Mouse (Mus musculus): ENCODE results near the gene Lrp2bp. TPM values are rescaled to one million over a fixed set of nuclear protein-coding genes. Genes with fewer than 3 reads are reported as not detected.

Gene Lrp2bp
- 0.31 and 0.84 TPM in 2 replicates for polyA plus RNA-seq (2015; fragmentation: Nextera tagmentation; extraction: Ambion mirVana)

DNA sequence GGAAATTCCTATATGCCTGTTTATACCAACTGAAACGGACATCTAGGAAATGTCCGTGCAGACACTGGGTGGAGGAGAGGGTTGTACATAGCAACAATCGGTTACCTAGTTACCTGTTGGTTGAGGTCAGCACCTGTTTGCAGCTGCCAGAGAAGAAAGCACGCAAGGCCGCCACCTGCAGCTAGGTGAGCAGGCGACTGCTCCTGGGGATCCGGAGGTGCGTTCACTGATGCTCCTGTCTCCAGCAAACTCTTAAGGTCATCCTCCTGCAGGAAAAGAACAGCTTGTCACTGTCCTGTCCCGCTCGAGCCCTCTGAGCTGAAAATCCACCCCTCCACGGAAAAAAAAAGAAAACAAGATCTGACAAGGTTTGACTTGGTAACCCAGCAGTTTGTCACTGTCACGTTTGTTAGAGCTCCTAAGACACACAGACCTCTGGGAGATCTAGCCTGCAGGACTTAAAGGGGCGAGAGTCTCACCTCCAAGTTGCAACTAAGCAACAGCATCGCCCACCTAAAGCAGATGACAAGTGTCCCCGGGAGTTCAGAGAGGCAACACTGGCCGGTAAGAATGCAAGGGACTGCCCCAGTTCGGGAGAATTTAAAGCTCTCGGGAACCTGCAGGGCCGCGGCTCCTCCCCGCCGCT is at the start of gene Lrp2bp:
TSS of gene Lrp2bp (plus strand) at position 166 of the 646 bp plus-strand sequence.
- H3K27me3 ChIP-seq, result no peaks in the 10 kb centered on the region
- peak within 1 kb of the TSS; percentile 87 for H3K9ac ChIP-seq
- peak within 1 kb of the TSS; percentile 99 for H3K27ac ChIP-seq (replicated peaks)
- H3K4me2 ChIP-seq, result peak within 1 kb of the TSS; percentile 86
- no peaks in the 10 kb centered on the region for H3K9me3 ChIP-seq
- peaks cover 24% of the 10 kb centered on the region for H3K4me1 ChIP-seq (replicated peaks)
- 5% methylated on average over 22 of the region's 22 CpGs for WGBS
- peak within 1 kb of the TSS; percentile 53 for H3K4me3 ChIP-seq
- peak; percentile 6 for ATAC-seq (ENCODE audit: low read depth)
- H3K36me3 ChIP-seq, result peaks cover 23% of the 10 kb centered on the region

DNA sequence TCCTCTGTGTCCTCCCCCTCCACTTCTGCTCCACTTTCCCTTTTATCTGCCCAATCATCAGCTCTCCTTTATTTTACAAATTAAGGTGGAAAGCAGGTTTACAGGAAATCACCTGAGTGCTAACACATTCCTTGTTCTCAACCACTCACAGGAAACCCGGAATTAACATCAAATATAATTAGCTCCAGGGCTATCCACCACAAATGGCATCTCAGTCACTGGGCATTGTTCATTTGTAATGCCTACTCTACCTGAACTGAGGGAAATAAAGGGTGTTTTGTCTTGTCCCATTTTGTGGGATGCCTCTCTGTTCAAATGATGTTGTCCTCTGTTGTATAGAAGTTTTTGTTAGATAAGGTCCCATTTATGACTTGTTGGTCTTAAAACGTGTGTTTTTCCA is 48.5 kb upstream of the Lrp2bp start:
- no peaks in the 10 kb centered on the region for H3K4me1 ChIP-seq (replicated peaks)
- no peak for ATAC-seq (ENCODE audit: low read depth)
- H3K9me3 ChIP-seq, result no peaks in the 10 kb centered on the region
- no peaks in the 10 kb centered on the region for H3K36me3 ChIP-seq
- 41% methylated on average over 2 of the region's 2 CpGs for WGBS
- no peak overlapping the region for H3K4me2 ChIP-seq
- H3K27ac ChIP-seq (replicated peaks), result no peak overlapping the region
- H3K27me3 ChIP-seq, result no peaks in the 10 kb centered on the region
- no peak overlapping the region for H3K9ac ChIP-seq
- H3K4me3 ChIP-seq, result no peak overlapping the region

DNA sequence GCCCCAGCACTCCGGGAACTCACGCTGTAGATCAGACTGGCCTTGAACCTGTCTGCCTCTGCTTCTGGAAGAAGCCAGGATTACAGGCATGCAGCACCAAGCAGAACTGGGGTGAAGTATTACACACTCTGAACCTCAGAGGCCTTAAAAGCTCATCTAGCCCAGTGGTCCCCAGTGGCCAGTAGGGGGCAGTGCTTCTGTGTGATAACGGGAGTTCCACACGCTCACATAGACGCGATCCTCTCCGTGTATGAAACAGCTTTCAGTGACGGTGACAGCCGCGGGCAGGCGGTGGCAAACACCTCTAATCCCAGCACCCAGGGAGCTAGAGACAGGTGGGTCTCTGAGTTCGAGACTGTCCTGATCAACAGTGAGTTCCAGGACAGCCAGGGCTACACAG is 28.2 kb upstream of the Lrp2bp start:
- no peak for ATAC-seq (ENCODE audit: low read depth)

GRCm38 (mm10) chr8:45973988-45974505 is 25.1 kb upstream of the Lrp2bp start:
- peaks cover 18% of the 10 kb centered on the region for H3K36me3 ChIP-seq
- peaks cover 14% of the 10 kb centered on the region for H3K4me1 ChIP-seq (replicated peaks)
- H3K9ac ChIP-seq, result peak overlapping the region; percentile 74; the same call in 1 of the 2 replicates
- H3K9me3 ChIP-seq, result peaks cover 14% of the 10 kb centered on the region
- no peak overlapping the region for H3K4me3 ChIP-seq
- 72% methylated on average over 8 of the region's 8 CpGs for WGBS
- no peak for ATAC-seq (ENCODE audit: low read depth)
- H3K27me3 ChIP-seq, result no peaks in the 10 kb centered on the region
- peak overlapping the region; percentile 72 for H3K4me2 ChIP-seq
- no peak overlapping the region for H3K27ac ChIP-seq (replicated peaks)

More for the DNA sequence above, 28.2 kb upstream of the Lrp2bp start:
- H3K27ac ChIP-seq (replicated peaks), result no peak overlapping the region
- no peak overlapping the region for H3K9ac ChIP-seq
- no peak overlapping the region for H3K4me2 ChIP-seq
- H3K27me3 ChIP-seq, result no peaks in the 10 kb centered on the region
- H3K9me3 ChIP-seq, result peaks cover 14% of the 10 kb centered on the region
- peaks cover 6% of the 10 kb centered on the region for H3K36me3 ChIP-seq
- 96% methylated on average over 12 of the region's 12 CpGs for WGBS
- no peak overlapping the region for H3K4me3 ChIP-seq
- H3K4me1 ChIP-seq (replicated peaks), result peaks cover 9% of the 10 kb centered on the region

- peak; percentile 98 for ATAC-seq (ENCODE audit: low read depth)
- H3K9me3 ChIP-seq, result peaks cover 14% of the 10 kb centered on the region
- under 1% methylated on average over 57 of the region's 57 CpGs for WGBS
- no peaks in the 10 kb centered on the region for H3K27me3 ChIP-seq
- peak within 1 kb of the TSS; percentile 86 for H3K27ac ChIP-seq (replicated peaks)
- H3K36me3 ChIP-seq, result peaks cover 21% of the 10 kb centered on the region
- peak within 1 kb of the TSS; percentile 61 for H3K4me3 ChIP-seq
- H3K9ac ChIP-seq, result peak within 1 kb of the TSS; percentile 77
- peaks cover 14% of the 10 kb centered on the region for H3K4me1 ChIP-seq (replicated peaks)
- H3K4me2 ChIP-seq, result peak within 1 kb of the TSS; percentile 72
Measured at GRCm38 (mm10) chr8:45975126-45975836, 23.8 kb upstream of the Lrp2bp start, which contains the start of the genes 1700029J07Rik and Ufsp2. TSS of gene 1700029J07Rik (minus strand) at chr8:45975252. TSS of gene Ufsp2 (plus strand) at chr8:45975528.

DNA sequence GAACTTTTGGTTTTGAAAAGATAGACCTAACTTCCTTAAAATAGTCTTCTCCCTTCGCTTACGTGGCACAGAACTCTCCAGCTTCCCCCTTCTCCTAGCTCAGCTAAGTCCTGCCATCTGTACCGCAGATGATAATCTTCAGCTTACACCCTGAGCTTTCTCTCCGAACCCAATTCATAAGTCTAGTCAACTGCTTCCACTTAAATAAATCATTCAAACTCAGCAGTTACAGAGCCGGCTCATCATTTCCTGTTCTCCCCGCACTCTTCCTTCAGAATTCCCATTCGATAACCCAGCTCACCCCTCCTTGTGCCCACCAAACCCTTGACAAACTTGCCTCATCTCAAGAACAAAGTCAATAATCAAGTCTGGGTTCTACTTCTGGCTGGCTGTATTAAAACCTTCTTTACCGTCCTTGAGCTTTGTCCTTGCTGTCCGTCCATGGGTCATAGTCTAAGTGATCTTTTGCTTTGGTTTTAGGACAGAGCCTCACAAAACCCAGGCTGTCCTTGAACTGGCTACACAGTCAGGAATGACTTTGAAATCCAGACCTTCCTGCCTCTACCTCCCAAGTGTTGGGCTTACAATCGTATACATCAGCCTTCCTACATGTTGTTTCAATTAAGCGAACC is 23.1 kb upstream of the Lrp2bp start:
- ATAC-seq (ENCODE audit: low read depth), result peak; percentile 17
- Histone ChIP-seq H3K27me3 (no peaks in the 10 kb centered on the region), H3K9me3 (peaks cover 13% of the 10 kb centered on the region), H3K4me3 (peak overlapping the region; percentile 61), H3K36me3 (peaks cover 22% of the 10 kb centered on the region), H3K4me2 (peak overlapping the region; percentile 72), H3K9ac (peak overlapping the region; percentile 77), H3K4me1 (replicated peaks) (peaks cover 14% of the 10 kb centered on the region), H3K27ac (replicated peaks) (no peak overlapping the region)
- WGBS, result 71% methylated on average over 11 of the region's 11 CpGs

DNA sequence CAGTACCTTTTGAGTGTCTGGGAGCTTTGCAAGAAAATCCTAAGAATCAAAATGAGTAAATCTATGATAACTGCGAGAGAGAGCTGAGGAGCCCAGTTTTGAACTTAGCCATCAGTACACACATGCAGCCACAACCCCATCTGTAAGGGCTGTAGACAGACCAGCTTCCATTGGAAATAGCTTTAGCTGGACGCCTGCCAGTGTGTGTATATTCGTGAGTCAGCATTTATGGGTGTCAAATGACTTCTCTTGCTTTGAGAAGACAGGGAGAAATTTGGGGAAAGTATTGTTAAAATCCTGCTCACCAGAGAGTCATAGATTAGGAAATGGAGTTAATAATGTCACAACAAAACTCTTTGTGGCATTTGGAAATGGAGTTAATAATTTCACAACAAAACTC is 12.4 kb upstream of the Lrp2bp start:
- Histone ChIP-seq H3K36me3 (peaks cover 37% of the 10 kb centered on the region), H3K4me1 (replicated peaks) (peaks cover 3% of the 10 kb centered on the region; the same call in 1 of the 2 replicates), H3K4me3 (no peak overlapping the region), H3K27ac (replicated peaks) (no peak overlapping the region), H3K9me3 (no peaks in the 10 kb centered on the region), H3K4me2 (no peak overlapping the region), H3K27me3 (no peaks in the 10 kb centered on the region), H3K9ac (no peak overlapping the region)
- 88% methylated on average over 3 of the region's 3 CpGs for WGBS
- no peak for ATAC-seq (ENCODE audit: low read depth)

DNA sequence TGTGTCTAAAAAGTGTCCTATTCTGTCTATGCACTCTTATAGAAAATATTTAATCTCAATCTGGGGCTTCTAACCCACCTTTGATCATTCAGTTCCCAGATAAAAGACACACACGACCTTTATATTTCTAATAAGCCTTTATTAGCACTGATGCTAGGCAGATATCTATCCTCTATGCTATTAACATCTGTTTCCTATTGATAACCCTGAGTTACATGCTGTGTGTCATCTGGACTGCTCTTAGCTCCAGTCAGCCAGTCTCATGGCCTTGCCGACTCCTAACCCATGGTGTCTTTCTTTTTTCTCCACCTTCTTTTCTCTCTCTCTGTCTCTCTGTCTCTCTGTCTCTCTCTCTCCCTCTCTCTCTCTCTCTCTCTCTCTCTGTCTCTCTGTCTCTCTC is 10.9 kb upstream of the Lrp2bp start:
- Histone ChIP-seq H3K36me3 (peaks cover 22% of the 10 kb centered on the region), H3K27me3 (no peaks in the 10 kb centered on the region), H3K4me1 (replicated peaks) (peaks cover 3% of the 10 kb centered on the region; the same call in 1 of the 2 replicates), H3K4me3 (no peak overlapping the region), H3K9me3 (no peaks in the 10 kb centered on the region), H3K9ac (no peak overlapping the region), H3K4me2 (no peak overlapping the region), H3K27ac (replicated peaks) (no peak overlapping the region)
- WGBS, result 71% methylated on average over 2 of the region's 2 CpGs
- no peak for ATAC-seq (ENCODE audit: low read depth)

- WGBS, result 90% methylated on average over 4 of the region's 4 CpGs
- Histone ChIP-seq H3K27ac (replicated peaks) (no peak overlapping the region), H3K4me2 (no peak overlapping the region), H3K9ac (no peak overlapping the region), H3K36me3 (peaks cover 25% of the 10 kb centered on the region), H3K27me3 (no peaks in the 10 kb centered on the region), H3K4me3 (no peak overlapping the region), H3K4me1 (replicated peaks) (peaks cover 3% of the 10 kb centered on the region; the same call in 1 of the 2 replicates), H3K9me3 (no peaks in the 10 kb centered on the region)
- ATAC-seq (ENCODE audit: low read depth), result no peak
Measured at GRCm38 (mm10) chr8:45990631-45991310, 8.3 kb upstream of the Lrp2bp start.

- 97% methylated on average over 2 of the region's 2 CpGs for WGBS
- ATAC-seq (ENCODE audit: low read depth), result no peak
- Histone ChIP-seq H3K4me1 (replicated peaks) (peaks cover 18% of the 10 kb centered on the region), H3K9ac (no peak overlapping the region), H3K9me3 (no peaks in the 10 kb centered on the region), H3K4me2 (no peak overlapping the region), H3K4me3 (no peak overlapping the region), H3K27me3 (no peaks in the 10 kb centered on the region), H3K36me3 (peaks cover 33% of the 10 kb centered on the region), H3K27ac (replicated peaks) (no peak overlapping the region)
Measured at GRCm38 (mm10) chr8:45994111-45994510, 5.0 kb upstream of the Lrp2bp start.

GRCm38 (mm10) chr8:45995576-45995975 is 3.5 kb upstream of the Lrp2bp start:
- H3K4me1 ChIP-seq (replicated peaks), result peaks cover 21% of the 10 kb centered on the region
- H3K9me3 ChIP-seq, result no peaks in the 10 kb centered on the region
- H3K36me3 ChIP-seq, result peaks cover 33% of the 10 kb centered on the region
- no peak for ATAC-seq (ENCODE audit: low read depth)
- no peak overlapping the region for H3K27ac ChIP-seq (replicated peaks)
- no peaks in the 10 kb centered on the region for H3K27me3 ChIP-seq
- no peak overlapping the region for H3K9ac ChIP-seq
- H3K4me2 ChIP-seq, result no peak overlapping the region
- 94% methylated on average over 3 of the region's 3 CpGs for WGBS
- H3K4me3 ChIP-seq, result no peak overlapping the region
